Mouse (Mus musculus) kidney, postnatal 36 days (tissue): Measurements from ENCODE around the gene Ppp1r12b.
A peak's percentile ranks its signal among the peaks of the same experiment; 100 is the strongest.

Source experiments
- DNase-seq, 2 experiments: peaks; one replicate each; pipeline ENCODE4 v3.0.0; 2021 to 2022; ENCODE audit warnings: mixed read lengths in 2 of 2

The Ppp1r12b gene

GRCm38 (mm10) chr1:134713421-134713969 is 242.2 kb downstream of the Ppp1r12b start:
- no peak for DNase-seq

DNA sequence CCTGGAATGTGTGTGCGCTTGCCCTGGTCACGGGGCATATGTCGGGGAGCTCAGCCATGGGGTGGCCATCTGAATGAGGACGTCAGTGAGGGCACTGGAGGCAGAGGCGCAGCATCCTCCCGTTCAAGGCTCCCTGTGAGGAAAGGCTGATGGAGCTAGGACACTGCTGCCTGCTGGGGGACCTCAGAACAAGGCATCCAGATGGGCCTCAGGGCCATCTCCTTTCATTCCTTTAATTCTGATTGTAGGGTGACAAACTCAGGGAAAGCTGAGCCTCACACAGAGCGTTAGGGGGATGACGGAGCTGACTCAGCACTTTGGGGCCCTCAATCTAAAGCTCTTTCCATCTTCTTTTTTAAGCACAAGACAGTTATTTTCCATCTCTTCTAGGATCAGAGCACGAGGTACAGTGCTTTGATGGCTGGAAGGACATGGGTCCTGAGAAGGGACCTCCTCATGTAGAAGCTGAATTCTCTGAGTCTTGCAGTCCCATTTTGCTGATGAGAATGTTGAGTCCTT is 242.9 kb downstream of the Ppp1r12b start:
- DNase-seq = no peak

DNA sequence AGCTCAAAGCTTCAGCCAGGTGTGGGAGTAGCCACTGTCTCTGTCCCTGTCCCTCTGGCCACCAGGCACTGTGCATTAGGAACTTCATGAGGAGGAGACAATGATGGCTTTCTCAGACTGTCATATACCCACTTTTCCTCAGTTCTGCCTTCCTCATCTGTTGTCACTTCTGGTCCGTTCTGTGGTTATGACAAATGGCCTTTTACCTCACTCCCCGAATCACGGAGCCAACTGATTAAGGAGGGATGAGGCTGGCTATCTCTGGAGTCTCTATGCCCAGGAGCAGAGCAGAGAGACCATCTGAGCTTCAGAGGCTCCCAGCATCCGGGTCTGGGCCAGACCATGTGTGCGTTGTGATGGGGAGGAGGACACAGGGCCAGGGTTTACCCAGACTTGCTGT is 244.1 kb downstream of the Ppp1r12b start:
- no peak for DNase-seq

GRCm38 (mm10) chr1:134711061-134711460 is 244.7 kb downstream of the Ppp1r12b start:
- no peak for DNase-seq

GRCm38 (mm10) chr1:134709411-134710306 is 246.1 kb downstream of the Ppp1r12b start:
- DNase-seq = no peak

DNA sequence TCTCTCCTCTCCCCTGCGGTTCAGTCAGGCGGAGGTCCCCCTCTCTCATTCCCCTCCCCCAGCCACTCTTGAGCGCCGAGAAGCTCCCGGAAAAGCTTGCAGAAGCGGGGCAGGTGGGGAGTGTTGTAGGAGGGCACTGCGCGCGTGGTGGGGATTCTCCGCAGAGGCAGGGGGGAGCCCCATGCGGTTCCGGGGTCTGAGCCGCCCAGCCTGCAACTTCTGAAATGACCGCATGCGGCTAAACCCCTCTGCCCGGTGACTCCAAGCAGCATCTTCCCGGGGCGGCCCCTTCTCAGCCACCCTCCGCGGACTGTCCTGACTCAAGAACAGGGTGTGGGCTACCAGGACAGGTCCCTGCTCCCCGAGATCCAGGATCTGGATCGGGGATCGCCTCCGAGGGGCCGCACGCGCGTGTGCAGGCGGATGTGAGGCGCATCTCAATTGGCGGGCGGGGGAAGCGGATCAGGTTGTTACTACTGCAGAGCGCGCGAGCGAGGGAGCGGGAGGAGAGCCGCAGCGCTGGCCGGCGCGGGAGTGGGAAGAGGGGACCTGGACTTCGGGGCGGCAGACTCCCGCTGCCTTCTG is 246.8 kb downstream of the Ppp1r12b start:
- peak in 1 of 2 experiments; percentile 36 for DNase-seq

- no peak for DNase-seq
Measured at GRCm38 (mm10) chr1:134708274-134708673, 247.5 kb downstream of the Ppp1r12b start.

DNA sequence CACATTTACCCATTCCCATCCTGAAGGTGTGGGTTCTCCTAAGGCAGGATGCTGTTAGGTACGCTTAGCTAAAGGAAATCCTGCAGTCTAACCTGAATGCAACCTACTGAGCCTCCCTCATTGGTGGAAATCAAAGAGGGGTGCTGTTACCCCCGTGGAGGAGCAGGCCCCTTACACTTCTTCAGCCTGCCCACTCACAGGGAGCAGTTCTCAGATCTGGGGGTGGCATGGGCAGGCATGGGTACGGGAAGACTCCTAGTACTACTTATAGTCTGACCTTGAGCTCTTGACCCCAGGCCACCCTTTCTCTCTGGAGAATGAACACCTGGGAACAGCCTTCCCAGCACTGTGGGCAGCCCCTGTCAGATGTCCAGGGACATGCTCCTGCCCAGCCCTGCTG is 248.2 kb downstream of the Ppp1r12b start:
- DNase-seq = no peak

- DNase-seq = no peak
Measured at GRCm38 (mm10) chr1:134706549-134706948, 249.2 kb downstream of the Ppp1r12b start.
